Mouse (Mus musculus): Measurements from ENCODE around the gene Ank2.
A peak's percentile ranks its signal among the peaks of the same experiment; 100 is the strongest.

DNA sequence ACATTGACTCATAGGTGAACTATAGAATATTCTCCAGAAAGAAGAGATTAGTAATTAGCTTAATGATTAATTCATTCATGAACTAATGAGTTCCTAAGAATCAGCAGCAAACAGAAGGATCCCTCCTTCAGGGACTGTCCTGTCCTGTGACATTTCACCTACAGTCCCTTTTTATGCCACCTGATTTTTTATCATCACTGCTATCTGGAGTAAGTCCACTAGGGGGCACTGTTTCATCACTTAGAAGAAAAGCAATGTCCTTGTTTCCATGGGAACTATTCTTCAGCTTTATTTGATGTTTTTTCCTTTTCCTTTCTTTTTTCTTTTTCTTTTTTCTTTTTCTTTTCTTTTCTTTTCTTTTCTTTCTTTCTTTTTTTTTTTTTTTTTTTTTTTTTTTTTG, 176.3 kb downstream of the Ank2 start:
- TF ChIP-seq CTCF (IDR thresholded peaks at IDR 0.05) (peak; percentile 88), POLR2A (IDR thresholded peaks at IDR 0.05; ENCODE audit: insufficient read depth, low read depth, low read length) (no peak), EP300 (IDR thresholded peaks at IDR 0.05; ENCODE audit: insufficient read depth, low read depth, low read length) (no peak)

All from heart, adult 2 months (tissue).